In genomic region chr2:110177879-110178278, GRCm38 (mm10) we compare ENCODE assay signal across 8 mouse cellular contexts.
DNase-seq lines count a peak whose midpoint lies in the region; ATAC-seq and TF ChIP-seq lines count a peak whose summit lies in the region.

No protein-coding gene starts in this region.

- H3K4me3 ChIP-seq in lung, postnatal 0 days (ENCODE audit: low read depth, low read length) = no peak overlapping the region

- no peak overlapping the region for H3K4me2 ChIP-seq in lung, postnatal 0 days (replicated peaks; ENCODE audit: low read depth, low read length)

- H3K4me1 ChIP-seq in lung, postnatal 0 days (ENCODE audit: insufficient read depth, low read depth, low read length) = 0 out of 2 replicates have a peak, but pooled peaks cover 3% of the 10 kb centered on the region

- peak; percentile 73 for DNase-seq in left cerebral cortex, postnatal 4 days
- no peak for DNase-seq in left cerebral cortex, adult 11 months (ENCODE audit: low spot score)
- DNase-seq in cerebellum, adult 9-10 months = peak; percentile 62
- DNase-seq in heart, postnatal 4 days = peak; percentile 75
- DNase-seq in lung, postnatal 0 days (ENCODE audit: low spot score) = peak; percentile 17
- no peak for DNase-seq in c-Kit-positive CD71-positive TER-119-positive erythroid progenitor cells, embryonic 14.5 days (ENCODE audit: low spot score)
- DNase-seq in spleen, postnatal 14 days (ENCODE audit: low spot score in 2 of 2) = no peak

- no peak for TF ChIP-seq CTCF in lung, postnatal 0 days (IDR thresholded peaks at IDR 0.05)

- H3K27ac ChIP-seq in lung, postnatal 0 days (ENCODE audit: low read length) = no peak overlapping the region

- TF ChIP-seq EP300 in lung, postnatal 0 days (IDR thresholded peaks at IDR 0.05) = no peak

- H3K9ac ChIP-seq in lung, postnatal 0 days (replicated peaks; ENCODE audit: low read depth) = no peak overlapping the region

- H3K36me3 ChIP-seq in lung, postnatal 0 days (ENCODE audit: insufficient read depth, low read length) = no peaks in the 10 kb centered on the region

- 0 out of 2 replicates have a peak, but pooled peaks have one; percentile 22 for ATAC-seq in lung, postnatal 0 days
- no peak for ATAC-seq in megakaryocyte progenitor cell, adult 5-6 weeks (replicated peaks; ENCODE audit: poor library complexity)

- H3K27me3 ChIP-seq in lung, postnatal 0 days (replicated peaks; ENCODE audit: insufficient read depth, low read length) = 0 out of 2 replicates have a peak, but pooled peaks cover 3% of the 10 kb centered on the region

- whole genome bisulfite sequencing in lung, postnatal 0 days = 21% methylated on average over 7 of the region's 7 CpGs

- intact Hi-C loops in left cerebral cortex, postnatal 4 days (cut with DNase I) = no loop called here

- H3K9me3 ChIP-seq in lung, postnatal 0 days (ENCODE audit: low read length) = no peaks in the 10 kb centered on the region

Comparison
In these comparisons a context has a peak if more than half of its experiments do, and no peak if none do; other contexts are left out.
1. DNase-seq: peak in left cerebral cortex, postnatal 4 days (single experiment), cerebellum, adult 9-10 months (single experiment), heart, postnatal 4 days (single experiment) and lung, postnatal 0 days (single experiment); none in left cerebral cortex, adult 11 months (single experiment), c-Kit-positive CD71-positive TER-119-positive erythroid progenitor cells, embryonic 14.5 days (single experiment) and spleen, postnatal 14 days (0 of 2).